Mouse (Mus musculus): ENCODE measurements around the gene Srarp. TPM values are rescaled to one million over a fixed set of nuclear protein-coding genes. Genes with fewer than 3 reads are reported as not detected.
A peak's percentile ranks its signal among the peaks of the same experiment; 100 is the strongest.

Srarp gene
- total RNA-seq, 4 experiments from 2014 or later: 2.8 to 4.9 (median 3.0) TPM

DNA sequence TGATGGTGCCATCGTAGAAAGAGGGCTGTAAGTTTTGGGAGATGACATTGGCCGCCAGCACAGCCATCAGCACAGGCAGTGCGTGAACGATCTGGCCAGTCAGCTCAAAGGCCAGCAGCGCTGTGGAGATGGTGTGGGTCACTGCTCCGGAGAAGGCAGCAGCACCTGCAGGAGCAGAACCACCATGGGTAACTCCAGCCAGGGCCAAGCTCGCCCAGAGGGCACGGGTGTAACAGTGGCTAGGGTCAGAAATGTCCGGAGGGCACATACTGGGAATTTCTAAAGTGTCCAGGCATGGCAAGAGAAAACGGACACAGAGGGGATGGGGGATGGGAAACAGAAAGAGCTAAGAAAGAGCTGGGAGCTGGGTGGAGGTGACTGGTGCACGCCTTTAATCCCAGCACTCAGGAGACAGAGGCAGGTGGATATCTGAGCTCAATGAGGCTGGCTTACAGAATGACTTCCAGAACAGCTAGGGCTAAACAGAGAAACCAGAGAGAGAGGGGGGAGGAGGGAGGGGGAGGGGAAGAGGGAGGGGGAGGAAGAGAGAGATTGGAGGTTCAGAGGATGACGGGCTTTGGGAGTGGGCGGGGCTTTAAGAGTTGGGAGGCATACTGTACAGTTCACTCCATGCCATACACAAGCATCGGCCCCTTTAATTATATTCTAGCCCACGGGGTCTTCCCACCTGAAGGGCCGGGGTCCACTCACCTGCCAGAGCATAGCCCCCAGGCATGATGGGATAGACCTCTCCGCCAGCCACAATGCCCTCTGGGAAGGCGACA is 46.3 kb downstream of the Srarp start:
- no peak for DNase-seq (ENCODE audit: low spot score in 2 of 2)

- DNase-seq (ENCODE audit: low spot score in 2 of 2): no peak
Observed at GRCm38 (mm10) chr4:141387933-141388332, 48.0 kb downstream of the Srarp start.

DNA sequence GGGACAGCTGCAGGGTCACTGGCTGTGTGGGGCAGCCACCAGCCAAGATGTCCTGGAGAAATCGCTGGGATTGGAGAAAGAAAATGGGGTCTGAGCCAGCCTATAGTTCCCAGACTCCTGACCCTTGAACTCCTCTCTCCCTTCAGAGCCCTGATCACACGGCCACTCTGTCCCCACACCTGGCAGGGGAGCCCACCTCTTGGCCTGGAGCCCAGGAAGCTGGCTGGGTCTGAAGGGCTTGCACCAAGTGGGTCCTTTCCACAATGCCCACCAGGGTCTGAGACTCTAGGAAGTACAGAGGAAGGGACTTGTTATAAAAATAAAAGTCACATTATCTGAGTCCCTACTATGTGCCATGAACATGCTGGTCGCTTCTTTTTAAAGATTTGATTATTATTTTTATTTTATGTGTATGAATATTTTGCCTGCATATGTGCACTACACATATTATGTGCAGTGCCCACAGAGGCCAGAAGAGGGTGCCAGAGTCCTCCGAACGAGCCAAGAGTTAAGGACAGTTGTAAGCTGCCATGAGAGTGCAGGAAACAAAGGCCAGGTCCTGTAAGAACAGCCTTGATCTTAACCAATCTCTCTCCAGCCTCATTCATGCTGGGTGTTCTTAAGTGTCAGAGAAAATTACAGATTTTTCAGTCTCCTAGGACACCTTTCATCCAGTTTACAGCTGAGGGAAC is 48.7 kb downstream of the Srarp start:
- peak in 1 of 2 experiments; percentile 70 for DNase-seq (ENCODE audit: low spot score in 2 of 2)

GRCm38 (mm10) chr4:141386150-141386549 is 49.8 kb downstream of the Srarp start:
- no peak for DNase-seq (ENCODE audit: low spot score in 2 of 2)

DNA sequence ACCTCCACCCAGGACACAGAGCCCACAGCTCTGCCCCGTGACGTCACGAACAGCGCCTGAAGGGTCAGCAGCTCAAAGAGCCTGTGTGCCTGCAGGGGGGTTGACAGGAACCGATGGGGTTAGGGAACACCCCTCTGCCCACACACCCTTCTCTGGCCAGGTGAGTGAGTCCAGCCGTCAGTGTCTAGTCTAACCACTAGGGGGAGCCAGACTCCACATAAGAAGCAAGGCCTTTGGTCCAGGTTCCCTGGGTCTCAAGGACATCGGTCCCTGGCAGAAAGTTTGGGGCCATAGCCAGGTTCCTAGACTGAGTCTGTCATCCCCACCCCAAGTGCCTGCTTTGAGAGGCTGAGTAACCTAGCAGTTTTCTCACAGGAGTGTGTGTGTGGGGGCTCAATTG is 50.6 kb downstream of the Srarp start:
- DNase-seq (ENCODE audit: low spot score in 2 of 2): no peak

Other genes starting within 250 kb of the Srarp start
- 1 to 10 TPM; 3.3 to 5.0 (median 4.1) TPM for gene Rsg1, start 222.1 kb downstream of the Srarp start, total RNA-seq (2022)
- 10 to 100 TPM; 13.7 to 18.3 (median 15.8) TPM for gene Arhgef19, start 196.6 kb downstream of the Srarp start, total RNA-seq (2022)
- 1 to 10 TPM in 3 of 4 experiments, under 1 TPM in 1; 0.98 to 1.7 (median 1.2) TPM for gene Epha2, start 134.9 kb downstream of the Srarp start, total RNA-seq (2022)
- 1 to 10 TPM; 2.7 to 4.1 (median 3.6) TPM for gene Fam131c, start 67.9 kb downstream of the Srarp start, total RNA-seq (2022)
- gene Clcnka, start 37.4 kb downstream of the Srarp start, total RNA-seq (2022): 1 to 10 TPM in 1 of 4 experiments, under 1 TPM in 1, not detected in 2; 0.39 to 1.8 TPM
- under 1 TPM in 1 of 4 experiments, not detected in 3; 0.74 TPM for gene Clcnkb, start 20.1 kb downstream of the Srarp start, total RNA-seq (2022)
- gene Hspb7, start 15.3 kb downstream of the Srarp start, total RNA-seq (2022): under 1 TPM; 0.30 to 0.97 (median 0.73) TPM
- 10 to 100 TPM; 36.7 to 42.0 (median 38.0) TPM for gene Zbtb17, start 8.5 kb upstream of the Srarp start, total RNA-seq (2022)
- 10 to 100 TPM; 57.2 to 66.6 (median 62.1) TPM for gene Spen, start 102.5 kb upstream of the Srarp start, total RNA-seq (2022)
- gene Fblim1, start 170.0 kb upstream of the Srarp start, total RNA-seq (2022): 1 to 10 TPM; 1.3 to 3.0 (median 2.1) TPM
- gene Tmem82, start 182.5 kb upstream of the Srarp start, total RNA-seq (2022): 1 to 10 TPM in 1 of 4 experiments, under 1 TPM in 3; 0.43 to 1.1 (median 0.51) TPM
- 1 to 10 TPM; 3.7 to 4.8 (median 4.2) TPM for gene Slc25a34, start 187.7 kb upstream of the Srarp start, total RNA-seq (2022)
- 100 to 1,000 TPM; 103 to 120 (median 107) TPM for gene Plekhm2, start 228.8 kb upstream of the Srarp start, total RNA-seq (2022)
- gene Rsc1a1, start 249.5 kb upstream of the Srarp start, total RNA-seq (2022): 1 to 10 TPM in 3 of 4 experiments, not detected in 1; 2.3 to 2.6 (median 2.3) TPM

All from left cerebral cortex, adult 8-10 months (tissue).